Mouse (Mus musculus) urinary bladder, adult 2 months (tissue): ENCODE measurements around the gene Snx29. TPM values are rescaled to one million over a fixed set of nuclear protein-coding genes. Genes with fewer than 3 reads are reported as not detected.

Experiments
- DNase-seq: peaks from one replicate; pipeline ENCODE4 v3.0.0; 2022; ENCODE audit warnings: low spot score
- polyA plus RNA-seq: library from polyadenylated mRNA; depleted of rRNA; stranded (reverse); fragments of >200 nt; gene quantifications from 2 replicates; pipeline ENCODE4 v1.2.3, GENCODE M21; 2012

The Snx29 gene
- polyA plus RNA-seq, 1 experiment, result 8.1 TPM

GRCm38 (mm10) chr16:11450626-11451025 lies 127.9 kb downstream of the Snx29 start:
- DNase-seq, result no peak

- no peak for DNase-seq
Measured at GRCm38 (mm10) chr16:11454871-11455270, 132.2 kb downstream of the Snx29 start.

GRCm38 (mm10) chr16:11455545-11456140 lies 132.9 kb downstream of the Snx29 start:
- DNase-seq, result no peak

- DNase-seq, result no peak
Measured at GRCm38 (mm10) chr16:11456141-11456645, 133.5 kb downstream of the Snx29 start.

GRCm38 (mm10) chr16:11457136-11457535 lies 134.4 kb downstream of the Snx29 start:
- no peak for DNase-seq

- no peak for DNase-seq
Measured at GRCm38 (mm10) chr16:11457609-11458350, 135.1 kb downstream of the Snx29 start.

GRCm38 (mm10) chr16:11460210-11460609 lies 137.5 kb downstream of the Snx29 start:
- DNase-seq, result no peak

GRCm38 (mm10) chr16:11461612-11462011 lies 138.9 kb downstream of the Snx29 start:
- DNase-seq, result no peak

GRCm38 (mm10) chr16:11468533-11469179 lies 145.9 kb downstream of the Snx29 start:
- peak; percentile 32 for DNase-seq

GRCm38 (mm10) chr16:11469491-11469890 lies 146.8 kb downstream of the Snx29 start:
- no peak for DNase-seq

- no peak for DNase-seq
Measured at GRCm38 (mm10) chr16:11471246-11471645, 148.5 kb downstream of the Snx29 start.

GRCm38 (mm10) chr16:11472852-11473251 lies 150.1 kb downstream of the Snx29 start:
- no peak for DNase-seq

- no peak for DNase-seq
Measured at GRCm38 (mm10) chr16:11473474-11473873, 150.8 kb downstream of the Snx29 start.

- no peak for DNase-seq
Measured at GRCm38 (mm10) chr16:11473893-11474505, 151.3 kb downstream of the Snx29 start.

GRCm38 (mm10) chr16:11475137-11475943 lies 152.6 kb downstream of the Snx29 start:
- DNase-seq, result no peak

- no peak for DNase-seq
Measured at GRCm38 (mm10) chr16:11476314-11476713, 153.6 kb downstream of the Snx29 start.

- no peak for DNase-seq
Measured at GRCm38 (mm10) chr16:11476968-11477367, 154.3 kb downstream of the Snx29 start.

- no peak for DNase-seq
Measured at GRCm38 (mm10) chr16:11477591-11477990, 154.9 kb downstream of the Snx29 start.

GRCm38 (mm10) chr16:11479605-11480004 lies 156.9 kb downstream of the Snx29 start:
- no peak for DNase-seq

- DNase-seq, result no peak
Measured at GRCm38 (mm10) chr16:11482189-11482588, 159.5 kb downstream of the Snx29 start.

GRCm38 (mm10) chr16:11494895-11495294 lies 172.2 kb downstream of the Snx29 start:
- DNase-seq, result no peak
